Mouse (Mus musculus) midbrain, embryonic 15.5 days (tissue): ENCODE data around the gene Unc5c. TPM values are rescaled to one million over a fixed set of nuclear protein-coding genes. Genes with fewer than 3 reads are reported as not detected.

Experiments
- ATAC-seq: fragments of 200-750 bp; cut with Nextera tagmentation; replicated peaks from 2 replicates; pipeline ENCODE4 v1.8.0; 2017; ENCODE audit warnings: moderate TSS enrichment
- H3K27ac ChIP-seq: fragments of 300-500 bp; sonication (generic); 2 replicates; pipeline ENCODE4 v1.5.1; 2015; ENCODE audit warnings: mild to moderate bottlenecking, inconsistent platforms
- H3K27me3 ChIP-seq: fragments of 300-500 bp; sonication (generic); replicated peaks from 2 replicates; pipeline ENCODE4 v1.6.1; 2015; ENCODE audit warnings: inconsistent platforms
- H3K36me3 ChIP-seq: fragments of 300-500 bp; sonication (generic); replicated peaks from 2 replicates; pipeline ENCODE4 v1.6.1; 2015; ENCODE audit warnings: inconsistent platforms
- H3K4me1 ChIP-seq: fragments of 300-500 bp; sonication (generic); 2 replicates; pipeline ENCODE4 v1.6.1; 2015; ENCODE audit warnings: inconsistent platforms
- H3K4me2 ChIP-seq: fragments of 300-500 bp; sonication (generic); 2 replicates; pipeline ENCODE4 v1.6.1; 2015; ENCODE audit warnings: inconsistent platforms, mild to moderate bottlenecking, moderate library complexity
- H3K4me3 ChIP-seq: fragments of 300-500 bp; sonication (generic); 2 replicates; pipeline ENCODE4 v1.5.1; 2015; ENCODE audit warnings: mild to moderate bottlenecking, inconsistent platforms
- H3K9ac ChIP-seq: fragments of 300-500 bp; sonication (generic); 2 replicates; pipeline ENCODE4 v1.6.1; 2015; ENCODE audit warnings: mild to moderate bottlenecking, inconsistent platforms
- H3K9me3 ChIP-seq: fragments of 300-500 bp; sonication (generic); 2 replicates; pipeline ENCODE4 v1.6.1; 2016; ENCODE audit warnings: inconsistent platforms
- WGBS: fragments of 180-500 bp; shearing (Covaris S2); methylation state at CpG from one replicate; pipeline ENCODE4 v1.1.7; 2015; ENCODE audit warnings: mixed read lengths; 5-methylcytosine and 5-hydroxymethylcytosine counted together
- polyA plus RNA-seq: library from polyadenylated mRNA; unstranded; fragments of >200 nt; fragmentation: Nextera tagmentation; extraction: Ambion mirVana; gene quantifications from 2 replicates; pipeline ENCODE4 v1.2.1, GENCODE M21; 2015

The Unc5c gene
- polyA plus RNA-seq: 11.8 and 14.1 TPM in 2 replicates

- WGBS: under 1% methylated on average over 61 of the region's 61 CpGs
- ATAC-seq: peak; percentile 93
- Histone ChIP-seq H3K4me1 (peaks cover 27% of the 10 kb centered on the region), H3K4me3 (peak within 1 kb of the TSS; percentile 84), H3K27me3 (no peaks in the 10 kb centered on the region), H3K36me3 (no peaks in the 10 kb centered on the region), H3K9me3 (no peaks in the 10 kb centered on the region), H3K27ac (peak within 1 kb of the TSS; percentile 94), H3K4me2 (peak within 1 kb of the TSS; percentile 72), H3K9ac (peak within 1 kb of the TSS; percentile 71)
Observed at GRCm38 (mm10) chr3:141465104-141465705, at the start of gene Unc5c. Gene Unc5c (plus strand): TSS chr3:141465216.

- ATAC-seq: no peak
- Histone ChIP-seq H3K27ac (no peak overlapping the region), H3K27me3 (no peaks in the 10 kb centered on the region), H3K9ac (no peak overlapping the region), H3K36me3 (no peaks in the 10 kb centered on the region), H3K4me3 (no peak overlapping the region), H3K4me1 (0 out of 2 replicates have a peak, but pooled peaks cover 6% of the 10 kb centered on the region), H3K9me3 (no peaks in the 10 kb centered on the region), H3K4me2 (no peak overlapping the region)
- 92% methylated on average over 2 of the region's 2 CpGs for WGBS
Observed at GRCm38 (mm10) chr3:141457475-141457874, 7.5 kb upstream of the Unc5c start.

- no peak overlapping the region for H3K27ac ChIP-seq
- no peak overlapping the region for H3K9ac ChIP-seq
- H3K4me3 ChIP-seq: no peak overlapping the region
- peaks cover 21% of the 10 kb centered on the region; the same call in 1 of the 2 replicates for H3K4me1 ChIP-seq
- no peak overlapping the region for H3K4me2 ChIP-seq
- 50% methylated on average over 7 of the region's 7 CpGs for WGBS
- no peaks in the 10 kb centered on the region for H3K36me3 ChIP-seq
- no peaks in the 10 kb centered on the region for H3K27me3 ChIP-seq
- H3K9me3 ChIP-seq: no peaks in the 10 kb centered on the region
- ATAC-seq: no peak
Observed at GRCm38 (mm10) chr3:141462482-141462881, 2.5 kb upstream of the Unc5c start.

- WGBS: 0% methylated on average over 26 of the region's 26 CpGs
- peak overlapping the region; percentile 94 for H3K27ac ChIP-seq
- ATAC-seq: peak; percentile 83
Observed at GRCm38 (mm10) chr3:141464691-141465103, 319 bp upstream of the Unc5c start.

GRCm38 (mm10) chr3:141466061-141466460, 1.0 kb downstream of the Unc5c start:
- Histone ChIP-seq H3K27ac (peak overlapping the region; percentile 94), H3K27me3 (no peaks in the 10 kb centered on the region), H3K36me3 (no peaks in the 10 kb centered on the region), H3K4me3 (peak overlapping the region; percentile 84), H3K9me3 (no peaks in the 10 kb centered on the region), H3K4me1 (peaks cover 27% of the 10 kb centered on the region), H3K9ac (peak overlapping the region; percentile 71), H3K4me2 (peak overlapping the region; percentile 72)
- peak; percentile 12 for ATAC-seq
- under 1% methylated on average over 20 of the region's 20 CpGs for WGBS

More at GRCm38 (mm10) chr3:141464691-141465103, 319 bp upstream of the Unc5c start:
- no peaks in the 10 kb centered on the region for H3K36me3 ChIP-seq
- H3K4me1 ChIP-seq: peaks cover 27% of the 10 kb centered on the region
- no peaks in the 10 kb centered on the region for H3K27me3 ChIP-seq
- peak overlapping the region; percentile 72 for H3K4me2 ChIP-seq
- H3K9ac ChIP-seq: peak overlapping the region; percentile 71
- H3K4me3 ChIP-seq: peak overlapping the region; percentile 84
- no peaks in the 10 kb centered on the region for H3K9me3 ChIP-seq

GRCm38 (mm10) chr3:141466727-141467335, 1.8 kb downstream of the Unc5c start:
- Histone ChIP-seq H3K4me1 (peaks cover 27% of the 10 kb centered on the region), H3K4me2 (peak overlapping the region; percentile 72), H3K9me3 (no peaks in the 10 kb centered on the region), H3K27me3 (no peaks in the 10 kb centered on the region), H3K36me3 (no peaks in the 10 kb centered on the region), H3K9ac (peak overlapping the region; percentile 71), H3K4me3 (peak overlapping the region; percentile 84), H3K27ac (peak overlapping the region; percentile 22)
- 14% methylated on average over 3 of the region's 3 CpGs for WGBS
- ATAC-seq: no peak

GRCm38 (mm10) chr3:141469338-141469737, 4.3 kb downstream of the Unc5c start:
- 0 out of 2 replicates have a peak overlapping the region, but pooled peaks have one; percentile 9 for H3K4me3 ChIP-seq

GRCm38 (mm10) chr3:141473205-141473604, 8.2 kb downstream of the Unc5c start:
- Histone ChIP-seq H3K4me2 (no peak overlapping the region), H3K36me3 (no peaks in the 10 kb centered on the region), H3K4me1 (peaks cover 3% of the 10 kb centered on the region; the same call in 1 of the 2 replicates), H3K27me3 (no peaks in the 10 kb centered on the region), H3K4me3 (no peak overlapping the region), H3K27ac (no peak overlapping the region), H3K9ac (no peak overlapping the region), H3K9me3 (no peaks in the 10 kb centered on the region)
- WGBS: 84% methylated on average over 5 of the region's 5 CpGs
- ATAC-seq: no peak

More at GRCm38 (mm10) chr3:141469338-141469737, 4.3 kb downstream of the Unc5c start:
- H3K9me3 ChIP-seq: no peaks in the 10 kb centered on the region
- no peaks in the 10 kb centered on the region for H3K36me3 ChIP-seq
- H3K4me2 ChIP-seq: peak overlapping the region; percentile 72
- peaks cover 18% of the 10 kb centered on the region; the same call in 1 of the 2 replicates for H3K4me1 ChIP-seq
- no peak for ATAC-seq
- WGBS: 62% methylated on average over 2 of the region's 2 CpGs
- H3K27me3 ChIP-seq: no peaks in the 10 kb centered on the region
- no peak overlapping the region for H3K9ac ChIP-seq
- H3K27ac ChIP-seq: no peak overlapping the region

- 90% methylated on average over 5 of the region's 5 CpGs for WGBS
- no peak for ATAC-seq
Observed at GRCm38 (mm10) chr3:141475389-141475788, 10.4 kb downstream of the Unc5c start.

GRCm38 (mm10) chr3:141475919-141476318, 10.9 kb downstream of the Unc5c start:
- H3K27ac ChIP-seq: no peak overlapping the region
- H3K27me3 ChIP-seq: no peaks in the 10 kb centered on the region
- no peak overlapping the region for H3K9ac ChIP-seq
- 75% methylated on average over 6 of the region's 6 CpGs for WGBS
- no peaks in the 10 kb centered on the region for H3K4me1 ChIP-seq
- H3K4me3 ChIP-seq: no peak overlapping the region
- H3K9me3 ChIP-seq: no peaks in the 10 kb centered on the region
- no peaks in the 10 kb centered on the region for H3K36me3 ChIP-seq
- H3K4me2 ChIP-seq: no peak overlapping the region
- no peak for ATAC-seq

More at GRCm38 (mm10) chr3:141475389-141475788, 10.4 kb downstream of the Unc5c start:
- Histone ChIP-seq H3K4me1 (no peaks in the 10 kb centered on the region), H3K36me3 (no peaks in the 10 kb centered on the region), H3K27ac (no peak overlapping the region), H3K4me3 (no peak overlapping the region), H3K9me3 (no peaks in the 10 kb centered on the region), H3K27me3 (no peaks in the 10 kb centered on the region), H3K9ac (no peak overlapping the region), H3K4me2 (no peak overlapping the region)

GRCm38 (mm10) chr3:141476670-141477069, 11.7 kb downstream of the Unc5c start:
- no peak overlapping the region for H3K4me2 ChIP-seq

GRCm38 (mm10) chr3:141482465-141482864, 17.4 kb downstream of the Unc5c start:
- no peak overlapping the region for H3K4me2 ChIP-seq
- H3K9ac ChIP-seq: no peak overlapping the region
- WGBS: 85% methylated on average over 4 of the region's 4 CpGs
- no peak for ATAC-seq
- no peaks in the 10 kb centered on the region for H3K27me3 ChIP-seq
- H3K4me1 ChIP-seq: no peaks in the 10 kb centered on the region
- H3K9me3 ChIP-seq: no peaks in the 10 kb centered on the region
- no peak overlapping the region for H3K4me3 ChIP-seq
- H3K36me3 ChIP-seq: no peaks in the 10 kb centered on the region
- no peak overlapping the region for H3K27ac ChIP-seq

More at GRCm38 (mm10) chr3:141476670-141477069, 11.7 kb downstream of the Unc5c start:
- Histone ChIP-seq H3K9me3 (no peaks in the 10 kb centered on the region), H3K36me3 (no peaks in the 10 kb centered on the region), H3K4me1 (no peaks in the 10 kb centered on the region), H3K27me3 (no peaks in the 10 kb centered on the region), H3K27ac (no peak overlapping the region), H3K9ac (no peak overlapping the region), H3K4me3 (no peak overlapping the region)
- ATAC-seq: no peak
- WGBS: 49% methylated on average over 3 of the region's 3 CpGs
